Mouse (Mus musculus): ENCODE data around the gene Gm11037. TPM values are rescaled to one million over a fixed set of nuclear protein-coding genes. Genes with fewer than 3 reads are reported as not detected.

The Gm11037 gene
- total RNA-seq, 2 experiments from 2014 or later = not detected

DNA sequence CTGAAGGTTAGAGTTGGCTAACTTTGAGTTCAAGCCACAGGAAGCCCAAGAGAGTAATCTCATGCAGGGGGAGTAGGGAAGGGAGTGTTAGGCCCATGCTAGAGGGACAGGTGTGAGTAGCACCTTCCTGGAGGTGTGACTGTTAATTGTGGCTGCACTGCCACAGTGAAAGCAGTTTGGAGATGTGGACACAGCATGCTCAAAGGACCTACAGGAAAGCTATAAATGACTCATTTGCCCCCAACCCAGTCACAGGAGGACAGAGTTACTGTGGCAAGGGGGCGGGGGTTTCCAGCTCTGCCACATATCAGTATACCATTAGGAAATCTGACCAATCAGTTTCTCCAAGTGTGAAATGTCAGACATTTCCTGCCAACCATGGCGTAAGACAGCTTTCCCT, 12.2 kb downstream of the Gm11037 start:
- intact Hi-C loops (cut with DNase I) = no loop called here

DNA sequence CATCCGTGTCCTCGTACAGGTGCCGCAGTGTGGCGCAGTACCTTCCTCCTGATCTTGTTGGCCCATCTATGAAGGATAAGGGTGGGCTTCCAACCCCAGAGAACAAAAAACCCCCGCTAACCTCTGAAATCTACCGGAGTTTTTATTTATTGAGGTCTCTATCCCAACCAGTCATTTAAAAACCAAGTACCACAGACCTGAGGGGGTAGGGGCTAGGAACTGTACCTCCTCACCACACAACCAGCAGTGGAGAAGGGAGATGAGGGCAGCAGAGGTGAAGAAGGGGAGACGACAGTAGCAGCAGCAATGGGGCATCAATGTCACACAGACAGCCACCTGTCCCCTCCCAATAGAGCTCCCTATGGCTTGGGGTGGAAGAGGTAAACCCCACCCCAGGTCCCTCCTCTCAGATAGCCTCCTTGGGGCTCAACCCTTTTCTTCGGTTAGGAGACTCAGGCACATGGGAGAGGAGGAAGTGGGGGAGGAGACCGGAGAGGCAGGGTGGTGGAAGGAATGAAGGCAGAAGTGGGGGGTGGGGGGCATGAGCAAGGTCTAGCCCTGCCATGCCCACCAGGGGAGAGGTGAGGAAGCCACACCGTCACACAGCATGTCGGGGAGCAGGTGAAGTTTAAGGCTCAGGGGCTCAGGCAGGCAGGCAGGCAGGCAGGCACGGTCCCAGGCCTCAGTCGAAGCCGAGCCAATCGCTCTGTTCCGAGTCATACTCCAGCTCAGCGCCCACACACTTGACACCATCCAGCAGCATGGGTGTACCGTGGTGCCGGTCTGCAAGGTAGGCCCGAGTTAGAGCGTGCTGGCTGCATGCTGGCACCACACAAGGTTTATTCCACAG, 13.1 kb downstream of the Gm11037 start:
- DNase-seq (ENCODE audit: low spot score) = no peak

More for the DNA sequence above, 12.2 kb downstream of the Gm11037 start:
- DNase-seq (ENCODE audit: low spot score) = no peak

DNA sequence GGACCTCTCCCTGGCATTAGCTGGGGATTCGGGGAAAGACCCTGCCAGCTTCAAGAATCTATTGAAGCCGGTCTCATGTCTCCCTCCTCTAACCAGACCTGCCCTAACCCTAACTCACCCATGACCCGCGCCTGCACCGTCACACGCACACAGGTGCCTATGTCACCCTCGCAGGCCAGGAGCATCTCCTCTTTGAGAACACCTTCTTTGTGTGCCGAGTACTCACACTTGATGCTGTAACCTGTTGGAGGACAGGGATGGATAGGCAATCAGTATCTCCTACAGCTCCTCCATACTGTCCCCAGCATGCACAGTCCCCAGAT, 13.7 kb downstream of the Gm11037 start:
- intact Hi-C loops (cut with DNase I) = no loop called here
- DNase-seq (ENCODE audit: low spot score) = no peak

More for the DNA sequence above, 13.1 kb downstream of the Gm11037 start:
- intact Hi-C loops (cut with DNase I) = no loop called here

DNA sequence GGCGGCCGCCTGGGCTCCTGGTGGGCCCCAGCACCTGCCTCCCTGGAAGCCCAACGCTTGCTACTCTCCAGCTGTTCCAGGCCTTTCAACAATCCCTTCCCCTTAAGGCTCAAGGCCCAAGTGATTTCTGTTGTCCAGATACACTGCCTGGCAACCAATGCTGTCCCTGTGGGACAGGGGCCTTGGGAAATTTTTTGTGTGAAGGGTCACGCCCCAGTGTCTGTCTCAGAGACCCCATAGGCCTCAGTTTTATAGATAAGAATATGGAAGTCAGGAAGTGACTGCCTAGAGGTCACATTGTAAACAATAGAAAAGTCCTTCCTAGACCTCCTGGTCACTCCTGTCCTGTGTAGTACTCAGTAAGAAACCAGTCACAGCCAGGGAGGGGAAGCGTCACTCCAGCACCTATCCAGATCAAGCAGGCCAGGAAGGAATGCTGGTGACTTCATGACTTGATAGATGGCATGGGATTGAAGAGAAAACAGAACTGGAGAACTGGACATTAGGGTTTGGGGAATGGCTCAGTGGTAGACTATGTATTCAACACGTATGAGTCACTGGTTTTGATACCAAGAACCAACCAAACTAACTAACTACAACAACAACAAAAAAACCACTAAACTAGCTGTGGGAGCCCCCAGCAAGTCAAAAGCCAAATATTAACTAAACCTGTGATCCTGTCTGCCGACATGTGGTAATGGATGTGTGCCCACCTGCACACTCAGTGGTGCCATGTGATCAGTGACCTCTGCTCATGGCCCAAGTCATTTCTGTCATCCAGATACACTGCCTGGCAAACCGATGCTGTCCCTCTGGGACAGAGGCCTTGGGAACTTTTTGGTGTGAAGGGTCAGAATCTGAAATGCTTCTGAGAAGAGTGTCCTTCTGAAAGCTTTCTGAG, 15.3 kb downstream of the Gm11037 start:
- no peak for DNase-seq (ENCODE audit: low spot score)
- intact Hi-C loops (cut with DNase I) = no loop called here

DNA sequence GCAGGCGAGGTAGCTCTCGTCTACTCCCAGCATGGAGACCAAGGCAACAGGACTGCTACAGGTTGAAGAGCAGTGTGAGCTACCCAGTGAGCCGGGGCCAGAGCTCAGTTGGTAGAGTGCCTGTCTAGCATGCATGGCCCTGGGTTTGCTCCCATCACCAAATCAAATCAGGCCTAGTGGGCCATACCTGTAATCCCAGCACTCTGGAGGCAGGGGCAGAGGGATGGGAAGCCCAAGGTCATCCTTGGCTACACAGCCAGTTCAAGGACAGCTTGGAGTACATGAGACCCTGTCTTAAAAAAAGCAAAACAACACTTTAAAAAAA, 15.9 kb downstream of the Gm11037 start:
- intact Hi-C loops (cut with DNase I) = no loop called here
- DNase-seq (ENCODE audit: low spot score) = no peak

DNA sequence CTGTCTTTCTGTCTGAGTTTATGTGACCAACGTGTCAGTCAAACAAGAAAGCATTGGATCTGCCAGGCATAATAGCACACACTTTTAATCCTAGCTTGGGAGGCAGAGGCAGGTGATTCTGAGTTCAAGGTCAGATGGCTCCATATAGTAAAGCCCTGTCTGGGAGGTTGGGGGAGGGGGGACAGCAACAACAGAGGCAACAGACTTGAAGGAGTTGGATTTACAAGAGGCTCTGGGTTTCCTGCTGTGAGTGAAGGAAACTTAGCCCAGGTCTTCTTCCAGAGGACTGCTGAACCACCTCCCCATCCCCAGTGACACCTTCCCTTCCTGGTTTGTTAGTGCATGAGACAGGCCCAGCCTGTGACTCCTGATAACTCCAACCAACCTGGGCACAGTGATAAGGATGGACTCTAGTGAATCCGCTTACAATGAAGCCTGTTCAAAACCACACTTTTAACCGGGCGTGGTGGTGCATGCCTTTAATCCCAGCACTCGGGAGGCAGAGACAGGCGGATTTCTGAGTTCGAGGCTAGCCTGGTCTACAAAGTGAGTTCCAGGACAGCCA, 19.0 kb downstream of the Gm11037 start:
- intact Hi-C loops (cut with DNase I) = no loop called here
- DNase-seq (ENCODE audit: low spot score) = no peak

DNA sequence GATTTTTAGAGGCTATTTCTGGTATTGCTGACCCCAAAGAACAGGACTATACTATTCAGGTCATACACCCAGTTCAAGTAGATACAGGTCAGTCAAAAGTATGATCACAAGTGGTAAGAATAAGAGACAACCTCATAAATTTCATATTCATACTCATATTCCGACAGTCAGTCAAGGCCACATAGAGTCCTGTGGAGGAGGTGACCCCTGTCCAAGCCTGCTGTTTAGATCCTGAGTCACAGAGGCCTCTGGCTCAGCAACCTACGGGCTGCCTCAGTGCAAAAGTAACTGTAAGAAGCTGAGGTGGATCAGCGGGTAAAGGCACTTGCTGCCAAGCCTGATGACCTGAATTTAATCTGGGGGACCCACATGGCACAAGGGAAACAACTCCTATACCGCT, 20.7 kb downstream of the Gm11037 start:
- intact Hi-C loops (cut with DNase I) = no loop called here

DNA sequence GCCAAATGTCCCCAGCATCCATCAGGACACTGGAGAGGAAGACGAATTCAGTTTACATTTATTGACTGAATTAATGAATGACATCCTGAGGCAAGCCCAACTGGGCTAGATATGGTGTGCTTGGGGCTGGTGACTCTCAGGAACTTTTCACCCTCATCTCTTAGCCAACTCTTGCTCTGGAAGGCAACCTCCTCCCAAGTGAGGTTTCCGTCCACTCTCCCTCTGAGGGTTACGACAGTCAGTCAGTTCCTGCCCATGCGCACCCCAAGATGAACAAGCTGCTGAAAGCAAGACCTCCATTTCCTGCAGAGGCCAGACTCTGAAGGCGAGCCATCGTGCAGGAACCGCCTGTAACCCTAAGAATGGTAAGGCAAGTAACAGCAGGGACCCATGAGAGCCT, 23.7 kb downstream of the Gm11037 start:
- intact Hi-C loops (cut with DNase I) = no loop called here
- no peak for DNase-seq (ENCODE audit: low spot score)

More for the DNA sequence above, 20.7 kb downstream of the Gm11037 start:
- no peak for DNase-seq (ENCODE audit: low spot score)

DNA sequence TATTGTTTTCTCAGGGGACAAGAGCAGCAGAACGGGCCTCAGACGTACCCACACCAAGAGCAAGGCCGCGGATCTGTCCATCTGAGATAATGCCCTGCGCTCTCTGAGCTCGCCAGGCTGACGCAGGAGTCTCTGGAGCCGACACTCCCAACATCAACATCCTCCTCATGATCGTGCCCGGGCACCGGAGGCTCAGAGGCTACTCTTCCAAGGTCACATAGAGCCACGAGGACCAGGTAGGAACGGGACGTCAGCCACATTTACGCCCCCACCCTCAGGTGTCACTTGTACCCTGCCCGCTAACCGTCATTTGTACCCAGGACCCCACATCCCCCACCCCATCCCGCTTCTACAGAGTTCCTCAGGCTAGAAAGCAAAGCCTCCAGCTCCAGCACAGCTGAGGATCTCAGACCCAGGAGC, 26.2 kb downstream of the Gm11037 start:
- intact Hi-C loops (cut with DNase I) = no loop called here
- DNase-seq (ENCODE audit: low spot score) = no peak

DNA sequence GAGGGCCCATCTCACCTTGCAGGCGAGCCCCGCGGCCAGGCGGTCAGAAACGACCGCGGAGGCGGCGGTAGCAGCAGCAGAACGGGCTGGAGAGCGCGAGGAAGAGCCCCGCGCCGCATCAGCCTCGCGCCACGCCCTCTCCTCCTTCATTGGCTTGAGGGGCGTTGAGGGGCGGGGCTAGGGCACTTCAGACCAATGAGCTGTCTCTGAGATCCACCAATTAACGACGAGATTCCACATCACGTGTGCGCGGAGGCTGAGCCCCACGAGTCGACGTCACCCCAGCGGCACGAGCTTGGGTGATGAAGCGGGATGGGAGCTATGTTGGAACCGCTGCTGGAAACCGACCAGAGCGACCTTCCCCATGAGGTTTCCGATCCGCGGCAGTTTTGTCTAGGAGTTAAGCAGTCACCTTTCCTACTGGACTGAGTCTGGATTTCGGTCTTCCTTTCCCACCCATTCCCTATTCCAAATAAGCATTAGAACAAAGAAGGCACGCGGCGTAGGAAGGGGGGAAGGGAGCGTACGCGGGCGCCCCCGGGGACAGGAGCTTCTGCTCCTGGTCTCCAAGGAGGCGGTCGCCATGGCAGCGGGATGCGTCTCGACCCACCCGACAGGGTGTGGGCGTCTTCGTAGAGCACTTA, 26.8 kb downstream of the Gm11037 start, which contains the start of gene 1700037H04Rik:
Gene 1700037H04Rik (minus strand): TSS at position 144 of the 644 bp plus-strand sequence.
- intact Hi-C loops (cut with DNase I) = loop anchor here (2.0 to 5.0 kb wide), 2 partner anchors 65 to 198 kb away; no protein-coding TSS in a partner anchor
- peak; percentile 95 for DNase-seq (ENCODE audit: low spot score)

DNA sequence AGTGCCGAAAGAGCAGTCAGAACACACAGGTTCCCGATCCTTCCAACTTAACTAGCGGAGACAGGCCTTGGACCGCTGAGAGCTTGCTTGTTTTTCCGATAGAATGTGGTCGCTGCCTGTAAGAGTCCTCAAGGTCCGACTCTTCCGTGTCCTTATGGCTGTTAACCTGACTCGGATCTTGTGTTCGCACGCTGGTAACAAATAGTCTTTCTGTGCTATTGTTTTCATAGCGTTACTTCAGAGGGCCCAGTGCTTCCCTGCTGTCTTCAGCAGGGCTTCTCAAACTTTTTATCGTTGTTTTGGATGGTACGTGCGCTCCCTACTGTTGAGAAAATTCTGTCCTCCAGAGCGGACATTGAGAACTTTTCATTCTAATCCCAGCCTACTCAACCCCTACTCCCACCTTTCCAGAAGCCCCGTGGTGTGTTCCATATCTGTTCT, 27.4 kb downstream of the Gm11037 start:
- DNase-seq (ENCODE audit: low spot score) = no peak
- intact Hi-C loops (cut with DNase I) = loop anchor here (2.0 to 5.0 kb wide), 2 partner anchors 66 to 198 kb away; no protein-coding TSS in a partner anchor

DNA sequence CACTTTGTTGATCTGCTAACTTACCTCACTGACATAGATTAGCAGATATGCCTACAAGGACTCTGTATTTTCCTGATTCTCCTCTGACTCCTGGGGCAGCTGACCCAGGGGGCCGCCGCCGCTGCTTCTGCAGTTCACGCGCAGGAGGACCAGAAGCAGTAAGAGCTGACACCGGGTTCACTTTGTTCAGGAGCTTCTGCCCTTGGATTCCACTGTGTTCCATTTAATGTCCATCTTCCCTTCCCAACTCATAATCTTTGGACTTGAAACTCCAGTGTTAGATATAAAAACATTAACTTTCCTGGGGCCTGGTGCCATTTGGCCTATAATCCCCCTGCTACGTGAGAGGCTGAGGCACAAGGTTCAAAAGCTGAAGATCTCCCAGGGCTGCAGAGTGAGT, 30.6 kb downstream of the Gm11037 start:
- intact Hi-C loops (cut with DNase I) = loop anchor here (5.0 kb wide), 1 partner anchor 202 kb away; no protein-coding TSS in a partner anchor
- DNase-seq (ENCODE audit: low spot score) = no peak

DNA sequence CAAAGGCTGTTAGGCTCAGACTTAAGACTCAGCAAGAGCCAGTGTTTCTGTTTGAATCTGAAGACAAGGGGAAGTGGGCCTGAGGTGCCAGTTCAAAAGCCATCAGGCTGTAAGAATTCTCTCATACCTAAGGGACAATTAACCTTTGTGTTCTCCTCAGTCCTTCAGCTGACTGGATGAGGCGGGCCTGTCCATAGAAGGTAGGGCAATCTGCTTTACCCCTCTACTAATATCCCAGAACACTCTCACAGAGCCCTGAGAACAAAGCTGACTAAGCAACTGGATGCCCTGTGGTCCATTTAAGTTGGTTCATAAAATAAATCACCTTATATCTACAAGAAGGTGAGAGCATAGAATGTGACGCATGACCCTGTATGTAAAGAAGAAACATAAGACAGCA, 32.9 kb downstream of the Gm11037 start:
- no peak for DNase-seq (ENCODE audit: low spot score)
- intact Hi-C loops (cut with DNase I) = loop anchor here (5.0 kb wide), 1 partner anchor 114 kb away; no protein-coding TSS in a partner anchor

DNA sequence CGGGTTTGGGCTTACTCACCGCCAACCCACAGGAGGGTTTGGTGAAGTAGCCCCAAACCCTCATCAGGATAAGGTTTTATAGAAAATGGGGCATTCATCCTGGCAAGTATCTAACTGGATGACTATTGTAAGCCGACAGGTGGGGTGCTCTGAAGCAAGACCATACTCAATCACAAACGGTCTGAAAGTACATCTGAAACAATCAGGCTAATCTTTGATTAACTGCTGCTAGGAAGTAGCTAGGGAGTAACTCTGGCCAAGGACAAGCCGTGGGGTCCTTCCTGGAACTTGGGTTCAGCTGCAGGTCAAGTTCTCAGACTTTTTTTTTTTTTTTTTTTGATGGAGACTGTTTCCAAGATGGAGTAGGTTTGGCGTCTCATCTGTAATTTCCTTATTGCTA, 34.7 kb downstream of the Gm11037 start:
- intact Hi-C loops (cut with DNase I) = loop anchor here (5.0 kb wide), 1 partner anchor 116 kb away; no protein-coding TSS in a partner anchor
- DNase-seq (ENCODE audit: low spot score) = no peak

DNA sequence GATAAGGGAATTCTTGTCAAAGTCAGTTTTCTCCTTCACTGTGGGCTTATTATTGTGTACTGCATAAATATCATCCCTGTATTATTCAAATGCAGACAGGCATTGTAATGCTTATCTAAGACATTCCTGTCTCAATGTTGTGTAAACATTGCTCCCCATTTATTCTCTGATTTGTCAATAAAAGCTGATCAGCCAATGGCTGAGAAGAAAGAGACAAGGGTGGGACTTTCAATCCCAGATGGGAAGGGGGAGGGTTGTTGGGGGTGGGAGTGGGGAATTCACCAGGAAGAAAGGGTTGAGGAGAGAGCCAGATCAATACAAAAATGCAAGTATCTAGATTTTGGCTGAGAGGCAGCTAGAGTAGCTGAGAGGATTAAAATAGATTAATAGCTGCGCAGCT, 35.6 kb downstream of the Gm11037 start:
- DNase-seq (ENCODE audit: low spot score) = no peak
- intact Hi-C loops (cut with DNase I) = loop anchor here (5.0 kb wide), 1 partner anchor 117 kb away; no protein-coding TSS in a partner anchor

DNA sequence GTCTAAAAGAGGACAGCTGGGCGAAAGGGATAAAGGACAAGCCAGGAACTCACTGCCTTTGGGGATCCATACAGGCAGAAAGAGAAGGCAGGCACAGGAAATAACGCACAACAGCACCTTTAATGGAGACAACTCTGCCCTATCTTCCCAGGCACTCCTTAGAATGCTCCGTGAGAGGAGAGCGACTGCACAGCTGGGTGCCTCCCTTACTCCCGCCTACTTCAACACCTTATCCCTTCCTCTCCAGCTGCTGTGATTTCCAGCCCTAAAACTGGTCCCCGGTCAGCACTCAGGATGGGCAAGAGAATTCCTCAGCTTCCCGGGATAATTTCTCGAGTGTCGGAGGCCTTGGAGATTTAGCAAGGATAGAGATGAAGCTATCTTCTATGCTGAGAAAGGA, 37.6 kb downstream of the Gm11037 start:
- intact Hi-C loops (cut with DNase I) = loop anchor here (5.0 kb wide), 1 partner anchor 181 kb away; the partner anchor contains the start of gene Rnf24
- DNase-seq (ENCODE audit: low spot score) = no peak

DNA sequence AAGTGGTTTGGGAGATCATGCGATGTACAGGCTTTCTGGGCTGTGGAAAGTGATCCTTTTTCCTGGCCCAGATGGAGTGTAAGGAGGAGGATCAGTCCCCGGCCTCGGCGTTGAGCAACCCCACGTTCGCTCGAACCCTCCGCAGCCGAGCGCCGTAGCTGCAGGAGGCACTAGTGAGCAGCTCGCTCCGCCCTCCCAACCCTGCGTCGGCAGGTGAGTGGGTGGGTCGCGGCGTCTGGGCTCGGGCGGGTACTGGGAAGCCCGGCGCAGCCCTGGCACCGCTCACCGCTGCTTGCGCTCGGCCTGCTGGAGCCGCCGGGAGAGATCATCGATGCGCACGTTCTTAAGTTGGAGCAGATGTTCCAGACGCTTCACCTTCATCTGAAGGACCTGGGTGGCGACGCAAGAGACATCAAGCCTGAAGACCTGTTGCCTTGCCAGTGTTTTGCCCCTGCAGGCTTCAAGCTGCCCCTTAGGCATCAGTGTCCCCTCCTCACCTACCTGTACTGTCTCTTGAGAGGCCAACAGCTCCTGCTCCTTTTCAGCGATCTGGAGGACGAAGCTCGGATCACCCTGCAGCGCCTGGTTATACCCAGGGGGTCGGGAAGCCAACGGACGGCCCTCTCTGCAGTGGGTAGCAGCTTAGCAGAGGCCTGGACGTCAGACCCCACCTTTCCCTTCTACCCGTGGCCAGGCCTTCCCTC, 38.3 kb downstream of the Gm11037 start:
- intact Hi-C loops (cut with DNase I) = loop anchor here (5.0 kb wide), 1 partner anchor 181 kb away; the partner anchor contains the start of gene Rnf24
- DNase-seq (ENCODE audit: low spot score) = no peak

DNA sequence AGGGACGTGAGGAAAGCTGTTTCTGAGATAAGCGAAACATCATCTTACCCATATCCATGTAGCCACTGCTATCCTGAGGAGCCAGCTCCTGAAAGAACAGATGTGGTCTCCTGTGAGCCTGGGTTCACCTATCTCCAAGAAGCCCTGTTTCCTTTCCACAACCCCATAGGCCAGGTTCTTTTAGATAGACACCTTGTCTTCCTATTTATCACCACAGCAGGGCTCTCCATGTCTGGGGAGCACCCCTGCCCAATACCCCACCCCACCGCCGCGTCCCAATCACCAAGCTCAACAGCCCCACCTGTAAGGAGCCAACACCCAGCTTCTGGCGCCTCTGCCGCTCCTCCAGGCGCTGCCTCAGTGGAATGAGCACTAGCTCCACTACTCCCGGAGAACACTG, 39.0 kb downstream of the Gm11037 start:
- DNase-seq (ENCODE audit: low spot score) = no peak
- intact Hi-C loops (cut with DNase I) = loop anchor here (5.0 kb wide), 1 partner anchor 180 kb away; the partner anchor contains the start of gene Rnf24

DNA sequence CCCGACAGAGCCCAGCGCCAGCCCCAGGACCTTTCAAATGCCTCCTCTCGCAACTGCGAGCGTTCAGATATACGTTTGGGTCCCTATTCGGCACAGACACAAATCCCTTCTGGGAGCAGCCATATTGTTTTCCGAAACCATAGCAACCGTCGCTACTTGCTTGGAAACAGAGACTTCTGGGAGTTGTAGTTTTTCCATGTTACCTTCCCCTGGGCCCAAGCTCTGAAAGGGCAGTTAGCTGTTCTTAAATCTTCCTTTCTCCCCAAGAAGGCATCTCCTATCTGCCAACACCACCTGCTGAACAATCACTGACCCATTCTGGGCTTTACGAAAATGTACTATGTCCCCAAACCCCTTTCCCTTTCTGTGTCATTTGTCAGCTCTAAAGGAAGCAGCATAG, 41.4 kb downstream of the Gm11037 start:
- no peak for DNase-seq (ENCODE audit: low spot score)
- intact Hi-C loops (cut with DNase I) = loop anchor here (5.0 kb wide), 1 partner anchor 178 kb away; the partner anchor contains the start of gene Rnf24

Measured in heart, postnatal 25 days (tissue).